Mouse (Mus musculus): ENCODE measurements around the gene T. TPM values are rescaled to one million over a fixed set of nuclear protein-coding genes. Genes with fewer than 3 reads are reported as not detected.

The T gene
- 0.15 TPM in 1 of 2 replicates, not detected in the other for polyA plus RNA-seq (2012)

DNA sequence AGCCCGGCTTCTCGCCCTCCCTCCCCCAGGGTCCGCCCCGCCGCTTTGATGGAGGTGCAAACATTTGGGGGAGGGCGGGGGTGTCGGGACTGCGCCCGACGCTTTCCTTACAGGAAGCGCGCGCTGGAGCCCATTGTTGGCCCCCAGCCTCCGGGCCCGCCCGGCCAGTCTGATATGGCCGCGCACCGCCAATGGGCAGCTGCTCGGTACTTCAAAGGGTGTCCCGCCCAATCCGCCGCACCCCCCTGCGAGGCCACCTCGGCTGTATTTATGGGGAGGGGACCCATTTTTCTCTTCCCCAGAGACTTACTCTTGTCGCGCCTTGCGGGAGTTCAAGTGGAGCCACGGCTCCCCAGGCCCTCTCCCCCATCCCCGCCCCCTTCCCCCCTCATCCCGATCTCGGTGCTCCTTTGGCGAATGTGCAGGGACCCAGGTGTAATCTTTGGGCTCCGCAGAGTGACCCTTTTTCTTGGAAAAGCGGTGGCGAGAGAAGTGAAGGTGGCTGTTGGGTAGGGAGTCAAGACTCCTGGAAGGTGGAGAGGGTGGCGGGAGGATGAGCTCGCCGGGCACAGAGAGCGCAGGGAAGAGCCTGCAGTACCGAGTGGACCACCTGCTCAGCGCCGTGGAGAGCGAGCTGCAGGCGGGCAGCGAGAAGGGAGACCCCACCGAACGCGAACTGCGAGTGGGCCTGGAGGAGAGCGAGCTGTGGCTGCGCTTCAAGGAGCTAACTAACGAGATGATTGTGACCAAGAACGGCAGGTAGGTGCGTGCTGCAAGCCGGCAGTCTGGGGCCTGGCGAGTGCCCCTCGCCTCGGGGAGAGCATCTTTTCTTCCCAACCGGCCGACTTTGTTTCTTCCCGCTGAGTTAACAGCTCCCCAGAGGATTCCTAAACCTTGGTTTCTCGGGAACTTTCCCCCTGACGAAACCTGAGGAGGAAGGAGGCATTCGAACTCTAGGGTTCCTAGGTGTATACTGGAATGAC, at the start of gene T:
TSS of gene T (plus strand) at position 446 of the 983 bp plus-strand sequence.

Other genes with a start within 250 kb of the T start
- gene Ccr6, start 198.4 kb upstream of the T start, polyA plus RNA-seq (2012) = not detected in 2 replicates
- 36.6 and 39.4 TPM in 2 replicates for gene Mpc1, start 151.5 kb upstream of the T start, polyA plus RNA-seq (2012)
- gene Sft2d1, start 123.3 kb upstream of the T start, polyA plus RNA-seq (2012) = 79.9 and 89.3 TPM in 2 replicates
- 0.22 and 0.80 TPM in 2 replicates for gene Prr18, start 97.0 kb upstream of the T start, polyA plus RNA-seq (2012)
- 0.11 TPM in 1 of 2 replicates, not detected in the other for gene T2, start 78.4 kb upstream of the T start, polyA plus RNA-seq (2012)
- gene Pde10a, start 90.9 kb downstream of the T start, polyA plus RNA-seq (2012) = 0.49 and 1.5 TPM in 2 replicates
- not detected in 2 replicates for gene Gm17087, start 132.5 kb downstream of the T start, polyA plus RNA-seq (2012)

Data from megakaryocyte-erythroid progenitor cell, adult 5 weeks (primary cell).